Mouse (Mus musculus) spleen, postnatal 4 days (tissue): ENCODE results near the gene Atp6v0b.

Experiments used
- DNase-seq, 2 experiments: peaks; one replicate each; pipeline ENCODE4 v3.0.0; 2022; ENCODE audit warnings: low spot score in 2 of 2

Gene Atp6v0b

GRCm38 (mm10) chr4:117871787-117872186 lies 15.3 kb downstream of the Atp6v0b start:
- DNase-seq = no peak

- DNase-seq = no peak
Measured at GRCm38 (mm10) chr4:117870437-117870836, 16.7 kb downstream of the Atp6v0b start.

- DNase-seq = no peak
Measured at GRCm38 (mm10) chr4:117869317-117869716, 17.8 kb downstream of the Atp6v0b start.

- peak; percentile 70 to 84 for DNase-seq
Measured at GRCm38 (mm10) chr4:117867823-117868222, 19.3 kb downstream of the Atp6v0b start.

GRCm38 (mm10) chr4:117867000-117867399 lies 20.1 kb downstream of the Atp6v0b start:
- DNase-seq = no peak

GRCm38 (mm10) chr4:117866083-117866482 lies 21.1 kb downstream of the Atp6v0b start:
- DNase-seq = no peak

GRCm38 (mm10) chr4:117862823-117863222 lies 24.3 kb downstream of the Atp6v0b start:
- DNase-seq = no peak

GRCm38 (mm10) chr4:117860570-117860969 lies 26.6 kb downstream of the Atp6v0b start:
- no peak for DNase-seq

- peak; percentile 66 to 86 for DNase-seq
Measured at GRCm38 (mm10) chr4:117858794-117859193, 28.3 kb downstream of the Atp6v0b start.

- DNase-seq = no peak
Measured at GRCm38 (mm10) chr4:117855146-117855545, 32.0 kb downstream of the Atp6v0b start.

- DNase-seq = no peak
Measured at GRCm38 (mm10) chr4:117852152-117852868, 34.8 kb downstream of the Atp6v0b start.

- DNase-seq = no peak
Measured at GRCm38 (mm10) chr4:117850871-117851270, 36.3 kb downstream of the Atp6v0b start.

GRCm38 (mm10) chr4:117850176-117850575 lies 37.0 kb downstream of the Atp6v0b start:
- DNase-seq = no peak

GRCm38 (mm10) chr4:117849506-117849905 lies 37.6 kb downstream of the Atp6v0b start:
- DNase-seq = no peak

- DNase-seq = no peak
Measured at GRCm38 (mm10) chr4:117849063-117849462, 38.1 kb downstream of the Atp6v0b start.

- DNase-seq = no peak
Measured at GRCm38 (mm10) chr4:117847011-117847410, 40.1 kb downstream of the Atp6v0b start.

- no peak for DNase-seq
Measured at GRCm38 (mm10) chr4:117846261-117846660, 40.9 kb downstream of the Atp6v0b start.

GRCm38 (mm10) chr4:117845316-117845715 lies 41.8 kb downstream of the Atp6v0b start:
- no peak for DNase-seq

GRCm38 (mm10) chr4:117844467-117844866 lies 42.7 kb downstream of the Atp6v0b start:
- DNase-seq = no peak

- no peak for DNase-seq
Measured at GRCm38 (mm10) chr4:117843101-117843500, 44.0 kb downstream of the Atp6v0b start.

GRCm38 (mm10) chr4:117841566-117841965 lies 45.6 kb downstream of the Atp6v0b start:
- no peak for DNase-seq

- DNase-seq = no peak
Measured at GRCm38 (mm10) chr4:117840821-117841220, 46.3 kb downstream of the Atp6v0b start.

- peak in 1 of 2 experiments; percentile 11 for DNase-seq
Measured at GRCm38 (mm10) chr4:117839366-117839765, 47.8 kb downstream of the Atp6v0b start.

- DNase-seq = peak in 1 of 2 experiments; percentile 12
Measured at GRCm38 (mm10) chr4:117837271-117837670, 49.9 kb downstream of the Atp6v0b start.
